Mouse (Mus musculus) small intestine, adult 2 months (tissue): ENCODE measurements around the gene Ifnar2.

Experiments used
- CTCF ChIP-seq: fragments of 200-500 bp; IDR thresholded peaks from 2 replicates; pipeline ENCODE4 v1.5.1; 2012; ENCODE audit warnings: low read depth, mild to moderate bottlenecking, control low read depth, inconsistent platforms, low read length, moderate library complexity, mixed read lengths; ENCODE audit not compliant: insufficient replicate concordance, insufficient read length; ENCODE audit errors: extremely low read depth
- POLR2A ChIP-seq: fragments of 200-500 bp; IDR thresholded peaks from 2 replicates; pipeline ENCODE4 v1.6.1; 2012; ENCODE audit warnings: low read depth, mild to moderate bottlenecking, control low read depth, inconsistent platforms, low read length, moderate library complexity

- TF ChIP-seq CTCF (no peak), POLR2A (no peak)
Observed at GRCm38 (mm10) chr16:91425816-91426215, 53.2 kb downstream of the Ifnar2 start.
